Mouse (Mus musculus) stomach, embryonic 14.5 days (tissue): ENCODE data around the gene Slc44a1. TPM values are rescaled to one million over a fixed set of nuclear protein-coding genes. Genes with fewer than 3 reads are reported as not detected.

Experiments used
- ATAC-seq: fragments of 200-750 bp; cut with Nextera tagmentation; 2 replicates; pipeline ENCODE4 v1.8.0; 2017; ENCODE audit warnings: low read depth, moderate TSS enrichment; ENCODE audit not compliant: insufficient number of reproducible peaks, insufficient read depth, low FRiP score
- H3K27ac ChIP-seq: fragments of 300-500 bp; sonication (generic); 2 replicates; pipeline ENCODE4 v1.5.1; 2014; ENCODE audit warnings: mild to moderate bottlenecking, low read length, moderate library complexity, mixed read lengths
- H3K27me3 ChIP-seq: fragments of 300-500 bp; sonication (generic); 2 replicates; pipeline ENCODE4 v1.6.1; 2014; ENCODE audit warnings: low read length, control low read depth, mixed read lengths; ENCODE audit not compliant: control insufficient read depth, insufficient read depth
- H3K36me3 ChIP-seq: fragments of 300-500 bp; sonication (generic); 2 replicates; pipeline ENCODE4 v1.6.1; 2014; ENCODE audit warnings: mild to moderate bottlenecking, control low read depth, low read length, moderate library complexity, mixed read lengths; ENCODE audit not compliant: control insufficient read depth, insufficient read depth
- H3K4me1 ChIP-seq: fragments of 300-500 bp; sonication (generic); 2 replicates; pipeline ENCODE4 v1.6.1; 2014; ENCODE audit warnings: low read length, control low read depth, mixed read lengths; ENCODE audit not compliant: control insufficient read depth, insufficient read depth
- H3K4me2 ChIP-seq: fragments of 300-500 bp; sonication (generic); replicated peaks from 2 replicates; pipeline ENCODE4 v1.6.1; 2014; ENCODE audit warnings: low read depth, low read length, control low read depth
- H3K4me3 ChIP-seq: fragments of 300-500 bp; sonication (generic); 2 replicates; pipeline ENCODE4 v1.5.1; 2014; ENCODE audit warnings: low read depth, low read length, control low read depth
- H3K9ac ChIP-seq: fragments of 300-500 bp; sonication (generic); replicated peaks from 2 replicates; pipeline ENCODE4 v1.6.1; 2014; ENCODE audit warnings: low read depth, mild to moderate bottlenecking, control low read depth, low read length, moderate library complexity, mixed read lengths
- H3K9me3 ChIP-seq: fragments of 300-500 bp; sonication (generic); 2 replicates; pipeline ENCODE4 v1.6.1; 2016; ENCODE audit warnings: low read depth, low read length, control low read depth; ENCODE audit not compliant: control insufficient read depth
- WGBS: fragments of 180-500 bp; shearing (Covaris S2); extraction: QIAGEN DNeasy Blood & Tissue Kit; methylation state at CpG from one replicate; pipeline ENCODE4 v1.1.7; 2014; 5-methylcytosine and 5-hydroxymethylcytosine counted together
- polyA plus RNA-seq: library from polyadenylated mRNA; unstranded; fragments of >200 nt; fragmentation: Nextera tagmentation; extraction: Ambion mirVana; gene quantifications from 2 replicates; pipeline ENCODE4 v1.2.1, GENCODE M21; 2014

The Slc44a1 gene
- polyA plus RNA-seq, 1 experiment from 2014 or later, result 39.4 TPM

DNA sequence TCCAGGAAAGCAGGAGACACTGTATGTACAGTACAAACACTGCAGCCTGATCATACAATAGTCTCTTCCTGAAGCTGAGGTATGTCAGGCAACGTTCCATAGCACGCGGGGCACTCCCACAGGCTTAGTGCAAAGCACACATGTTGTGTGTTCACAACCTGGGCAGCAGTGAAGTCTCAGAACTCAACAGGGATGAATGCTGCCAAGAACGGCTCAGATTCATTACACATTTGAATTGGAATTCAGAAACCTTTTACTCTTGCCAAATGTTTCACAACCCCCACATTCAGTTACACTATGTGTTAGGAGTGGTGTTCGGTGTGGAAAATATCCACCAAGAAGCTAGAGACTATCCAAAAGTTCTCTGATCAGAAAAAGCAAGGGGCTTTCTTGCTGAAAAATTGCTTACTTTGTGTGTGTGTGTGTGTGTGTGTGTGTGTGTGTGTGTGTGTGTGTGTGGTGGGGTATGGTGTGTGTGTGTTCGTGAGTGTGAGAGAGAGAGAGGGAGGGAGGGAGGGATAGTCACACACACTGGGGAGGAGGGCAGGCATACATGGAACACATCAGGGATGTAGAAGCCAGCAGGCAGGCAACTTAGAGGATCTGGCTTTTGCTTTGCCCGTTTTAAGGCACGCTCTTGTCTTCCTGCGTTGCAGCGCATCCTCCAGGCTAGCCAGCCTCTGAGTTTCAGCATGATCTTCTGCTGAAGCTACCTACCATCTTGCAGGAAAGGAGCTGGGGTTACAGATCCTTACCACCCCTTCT, 24.2 kb upstream of the Slc44a1 start:
- 54% methylated on average over 9 of the region's 10 CpGs for WGBS
- no peaks in the 10 kb centered on the region for H3K27me3 ChIP-seq
- H3K4me2 ChIP-seq, result no peak overlapping the region
- peak; percentile 73; the same call in 1 of the 2 replicates for ATAC-seq
- H3K9ac ChIP-seq, result no peak overlapping the region
- no peaks in the 10 kb centered on the region for H3K36me3 ChIP-seq
- H3K4me3 ChIP-seq, result no peak overlapping the region
- H3K4me1 ChIP-seq, result no peaks in the 10 kb centered on the region
- H3K9me3 ChIP-seq, result no peaks in the 10 kb centered on the region
- peak overlapping the region; percentile 70; the same call in 1 of the 2 replicates for H3K27ac ChIP-seq

DNA sequence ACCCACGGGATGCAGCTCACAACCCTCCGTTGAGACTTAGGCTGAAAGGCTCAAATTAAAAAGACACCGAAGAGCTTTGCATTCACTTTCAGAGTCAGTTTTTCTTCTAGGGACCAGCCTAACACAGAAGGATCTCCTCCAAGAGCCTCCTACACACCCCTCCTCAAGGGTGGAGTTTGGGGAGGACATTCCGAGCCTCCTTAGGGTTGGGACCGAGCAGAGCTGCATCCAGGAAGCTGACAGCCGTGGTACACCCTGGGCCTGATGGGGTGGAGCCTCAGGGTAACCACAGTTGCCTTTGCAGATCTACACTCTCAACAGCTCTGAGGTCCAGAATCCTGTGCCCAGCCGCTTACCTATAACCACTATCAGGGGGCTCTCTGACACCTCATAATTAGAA, 23.3 kb upstream of the Slc44a1 start:
- peak overlapping the region; percentile 30; the same call in 1 of the 2 replicates for H3K27ac ChIP-seq

DNA sequence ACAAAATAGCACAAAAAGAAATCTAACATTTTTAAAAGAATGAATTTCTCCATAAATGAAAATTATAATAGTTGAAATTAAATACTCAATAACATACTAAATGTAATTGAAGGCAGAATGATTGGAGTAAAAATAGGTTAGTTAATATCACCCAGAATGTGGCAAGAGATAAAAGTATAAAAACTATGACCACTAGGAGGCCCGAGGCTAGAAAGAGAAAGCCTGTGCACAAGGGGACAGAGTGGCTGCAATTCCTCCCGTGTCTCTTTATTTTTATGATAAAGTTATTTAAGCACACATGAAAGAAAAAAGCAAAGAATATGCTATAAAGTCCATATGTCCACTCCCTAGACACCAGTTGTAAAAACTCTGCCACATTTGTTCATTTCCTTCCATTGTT, 17.4 kb upstream of the Slc44a1 start:
- no peaks in the 10 kb centered on the region for H3K4me1 ChIP-seq
- 73% methylated on average over 2 of the region's 2 CpGs for WGBS
- no peaks in the 10 kb centered on the region for H3K27me3 ChIP-seq
- H3K9ac ChIP-seq, result no peak overlapping the region
- H3K4me3 ChIP-seq, result no peak overlapping the region
- no peaks in the 10 kb centered on the region for H3K9me3 ChIP-seq
- H3K36me3 ChIP-seq, result no peaks in the 10 kb centered on the region
- ATAC-seq, result no peak
- no peak overlapping the region for H3K4me2 ChIP-seq
- H3K27ac ChIP-seq, result no peak overlapping the region

More for the DNA sequence above, 23.3 kb upstream of the Slc44a1 start:
- Histone ChIP-seq H3K36me3 (no peaks in the 10 kb centered on the region), H3K4me2 (no peak overlapping the region), H3K9me3 (no peaks in the 10 kb centered on the region), H3K9ac (no peak overlapping the region), H3K4me1 (no peaks in the 10 kb centered on the region), H3K4me3 (no peak overlapping the region), H3K27me3 (no peaks in the 10 kb centered on the region)
- WGBS, result 56% methylated on average over 7 of the region's 7 CpGs
- ATAC-seq, result peak; percentile 64; the same call in 1 of the 2 replicates

DNA sequence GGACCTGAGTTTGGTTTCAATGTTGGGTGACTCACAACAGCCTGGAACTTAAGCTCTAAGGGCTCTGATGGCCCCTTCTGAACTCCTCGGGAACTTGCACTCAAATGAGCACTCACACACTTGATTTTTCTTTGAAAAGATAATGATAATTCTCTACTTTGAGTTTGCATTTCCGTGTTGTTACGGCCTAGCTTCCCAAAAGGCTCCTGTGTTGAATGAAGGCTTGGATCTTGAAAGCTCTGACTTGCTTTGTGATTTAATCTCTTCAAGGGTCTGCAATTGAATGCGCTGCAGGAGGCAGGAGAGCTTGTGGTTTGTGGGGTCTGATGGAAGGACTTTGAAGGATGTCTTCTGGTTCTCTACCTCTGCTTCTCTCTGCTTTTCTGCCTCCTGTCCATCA, 13.1 kb upstream of the Slc44a1 start:
- no peak for ATAC-seq
- H3K4me1 ChIP-seq, result no peaks in the 10 kb centered on the region
- H3K9me3 ChIP-seq, result no peaks in the 10 kb centered on the region
- H3K4me3 ChIP-seq, result no peak overlapping the region
- H3K4me2 ChIP-seq, result no peak overlapping the region
- no peak overlapping the region for H3K9ac ChIP-seq
- H3K27ac ChIP-seq, result no peak overlapping the region
- no peaks in the 10 kb centered on the region for H3K36me3 ChIP-seq
- H3K27me3 ChIP-seq, result no peaks in the 10 kb centered on the region
- WGBS, result 81% methylated on average over 4 of the region's 4 CpGs

DNA sequence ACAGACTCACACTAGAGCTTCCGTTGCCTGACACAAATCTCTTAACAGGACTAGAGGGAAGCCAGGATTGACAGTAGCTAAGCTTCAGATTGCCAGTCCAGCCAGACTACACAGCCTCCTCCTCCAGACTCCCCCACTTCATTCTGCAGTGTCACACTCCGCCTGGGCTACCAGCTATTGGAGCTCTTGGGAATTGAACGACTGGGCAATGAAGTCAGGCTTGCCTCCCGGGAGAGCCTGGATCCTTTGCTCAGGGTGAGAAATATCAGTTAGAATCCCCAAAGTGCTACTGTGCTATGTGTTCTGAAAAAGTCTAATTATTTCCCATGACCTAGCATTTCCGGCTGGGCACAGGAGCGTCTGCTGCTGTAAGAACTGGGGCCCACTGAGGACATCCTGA, 9.7 kb upstream of the Slc44a1 start:
- WGBS, result 36% methylated on average over 6 of the region's 6 CpGs

GRCm38 (mm10) chr4:53431585-53432234, 8.5 kb upstream of the Slc44a1 start:
- Histone ChIP-seq H3K27ac (no peak overlapping the region), H3K4me1 (no peaks in the 10 kb centered on the region), H3K4me3 (no peak overlapping the region), H3K9ac (no peak overlapping the region), H3K9me3 (no peaks in the 10 kb centered on the region), H3K36me3 (no peaks in the 10 kb centered on the region), H3K4me2 (no peak overlapping the region), H3K27me3 (no peaks in the 10 kb centered on the region)
- ATAC-seq, result no peak; the same call in 1 of the 2 replicates
- WGBS, result 89% methylated on average over 8 of the region's 10 CpGs

More for the DNA sequence above, 9.7 kb upstream of the Slc44a1 start:
- Histone ChIP-seq H3K27me3 (no peaks in the 10 kb centered on the region), H3K36me3 (no peaks in the 10 kb centered on the region), H3K4me1 (no peaks in the 10 kb centered on the region), H3K9ac (no peak overlapping the region), H3K9me3 (no peaks in the 10 kb centered on the region), H3K4me3 (no peak overlapping the region), H3K4me2 (no peak overlapping the region), H3K27ac (no peak overlapping the region)
- no peak for ATAC-seq

DNA sequence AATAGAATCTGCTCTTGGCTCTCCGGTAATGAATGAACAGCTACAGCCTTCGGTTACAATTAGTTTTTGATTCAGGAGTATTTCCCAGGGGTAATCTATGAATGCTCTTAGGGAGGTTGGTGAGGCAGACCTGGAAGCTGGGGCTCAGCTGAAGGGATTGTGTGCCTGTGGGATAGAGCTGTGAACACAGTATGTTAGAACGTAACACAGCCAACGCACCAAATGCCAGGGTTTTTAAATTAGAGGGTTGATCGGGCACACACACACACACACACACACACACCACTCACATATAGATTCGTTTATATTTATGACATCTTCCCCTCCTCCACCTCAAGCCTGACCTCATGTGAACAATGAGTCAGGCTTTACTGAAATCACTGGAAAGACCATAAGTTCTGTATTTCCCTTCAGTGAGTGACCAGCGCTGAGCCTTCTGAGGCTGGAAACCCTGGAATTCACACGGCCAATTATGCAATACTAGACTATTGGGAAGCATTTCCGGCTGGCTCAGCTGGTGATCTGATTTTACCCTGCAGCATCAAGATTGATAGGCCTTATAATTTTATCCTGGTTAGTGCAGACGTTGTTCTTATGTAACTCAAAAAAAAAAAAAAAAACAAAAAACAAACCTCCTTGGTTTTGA, 3.0 kb upstream of the Slc44a1 start:
- ATAC-seq, result no peak
- H3K9me3 ChIP-seq, result no peaks in the 10 kb centered on the region
- no peak overlapping the region for H3K4me2 ChIP-seq
- no peak overlapping the region for H3K27ac ChIP-seq
- peaks cover 19% of the 10 kb centered on the region for H3K4me1 ChIP-seq
- H3K36me3 ChIP-seq, result no peaks in the 10 kb centered on the region
- no peak overlapping the region for H3K9ac ChIP-seq
- no peak overlapping the region for H3K4me3 ChIP-seq
- 66% methylated on average over 10 of the region's 10 CpGs for WGBS
- no peaks in the 10 kb centered on the region for H3K27me3 ChIP-seq

DNA sequence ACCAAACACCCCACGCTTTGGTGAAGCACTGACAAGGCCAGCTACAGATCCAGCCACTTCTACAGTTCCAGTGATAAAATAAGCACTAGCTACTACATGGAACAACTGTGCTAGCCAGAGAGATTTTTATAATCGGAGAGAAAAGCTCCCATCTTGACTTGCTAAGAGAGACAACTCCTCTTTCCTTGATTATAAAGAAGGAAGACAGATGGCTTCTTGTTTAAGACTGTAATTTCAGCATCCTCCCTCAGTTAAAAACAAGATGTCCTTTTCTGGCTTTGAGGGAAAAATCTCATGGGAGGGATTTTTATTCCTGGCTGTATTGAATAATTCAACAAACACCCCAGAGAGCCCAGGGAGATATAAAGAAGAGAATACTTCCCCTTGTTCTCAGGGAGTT, 1.8 kb upstream of the Slc44a1 start:
- Histone ChIP-seq H3K4me3 (no peak overlapping the region), H3K36me3 (no peaks in the 10 kb centered on the region), H3K27ac (no peak overlapping the region), H3K4me1 (peaks cover 22% of the 10 kb centered on the region), H3K9ac (no peak overlapping the region), H3K4me2 (no peak overlapping the region), H3K27me3 (no peaks in the 10 kb centered on the region), H3K9me3 (no peaks in the 10 kb centered on the region)
- WGBS, result 59% methylated on average over 2 of the region's 2 CpGs
- no peak for ATAC-seq
